Mouse (Mus musculus) heart, adult 10 weeks (tissue): Measurements from ENCODE around the gene Brms1l. TPM values are rescaled to one million over a fixed set of nuclear protein-coding genes. Genes with fewer than 3 reads are reported as not detected.

Experiments used
- polyA plus RNA-seq: library from polyadenylated mRNA; stranded (reverse); fragments of 350-450 nt; fragmentation: Illumina TruSeq; extraction: RNeasy Lipid Tissue Mini Kit (QIAGEN cat#74804); gene quantifications from one replicate; pipeline ENCODE4 v1.2.3, GENCODE M21; 2014; ENCODE audit warnings: low read depth, low replicate concordance

The Brms1l gene
- polyA plus RNA-seq, result 18.2 TPM

DNA sequence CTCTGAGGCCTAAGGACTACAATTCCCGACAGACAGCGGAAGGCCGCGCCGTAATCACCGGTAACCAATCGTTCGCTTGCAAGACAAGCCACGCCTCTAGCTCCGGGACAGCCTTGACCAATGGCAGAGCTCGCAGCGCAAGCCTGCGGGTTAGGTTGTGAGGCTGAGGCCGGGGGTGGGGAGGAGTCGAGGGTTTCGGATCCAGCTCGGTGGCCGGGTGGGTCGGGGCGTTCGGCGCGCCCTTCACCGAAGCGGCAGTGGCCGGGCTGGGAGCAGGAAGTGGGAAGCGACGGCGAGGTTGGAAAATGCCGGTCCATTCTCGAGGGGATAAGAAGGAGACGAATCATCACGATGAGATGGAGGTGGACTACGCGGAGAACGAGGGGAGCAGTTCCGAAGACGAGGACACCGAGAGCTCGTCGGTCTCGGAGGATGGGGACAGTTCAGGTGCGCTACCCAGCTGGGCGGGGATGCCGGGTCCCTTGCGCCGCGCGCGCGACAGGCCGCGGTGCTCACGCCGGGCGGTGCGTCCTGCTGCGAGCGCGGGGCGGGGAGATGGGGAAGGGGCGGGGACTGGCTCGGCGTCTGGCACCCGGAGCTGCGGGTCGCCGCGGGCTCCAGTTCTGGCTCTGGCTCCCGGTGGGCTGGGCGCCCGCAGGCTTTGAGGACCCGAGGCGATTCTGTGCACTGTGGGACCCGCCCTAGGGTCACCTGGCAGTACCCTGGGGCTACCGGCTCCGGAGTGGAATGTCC, at the start of gene Brms1l:
Gene Brms1l, plus strand, starts transcription at position 126 of the 753 bp plus-strand sequence.

DNA sequence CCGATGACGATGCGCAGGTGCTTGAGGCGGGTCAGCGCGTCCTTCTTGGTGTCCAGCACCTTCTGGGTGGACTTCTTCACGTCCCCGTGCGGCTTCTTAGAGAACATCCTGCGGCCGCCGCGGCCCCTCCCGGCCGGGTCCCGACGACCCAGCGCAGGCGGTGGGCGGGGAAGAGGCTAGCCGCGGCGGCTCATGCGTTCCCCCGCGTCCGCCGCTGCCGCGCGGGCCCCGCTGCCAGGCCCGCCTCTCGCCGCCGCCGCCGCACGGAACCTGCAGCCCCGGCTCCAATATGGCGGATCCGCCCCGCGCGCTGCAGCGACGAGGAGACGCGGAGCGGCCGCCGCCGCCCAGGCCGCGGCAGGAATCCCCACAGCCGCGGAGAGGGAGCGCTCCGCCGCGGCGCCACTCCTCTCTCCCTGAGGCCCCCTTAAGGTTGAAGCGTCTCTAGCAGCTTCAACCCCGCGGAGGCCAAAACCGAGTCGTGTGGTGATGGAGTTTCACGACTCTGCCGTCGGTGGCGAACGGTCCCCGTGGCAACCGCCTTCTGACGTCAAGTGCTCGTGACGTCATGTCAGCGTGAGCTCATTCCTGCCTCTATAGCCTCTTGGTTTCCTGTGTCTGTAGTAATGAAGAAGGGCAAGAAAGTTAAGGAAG, 15.3 kb upstream of the Brms1l start, which contains the start of gene Ralgapa1:
Gene Ralgapa1, minus strand, starts transcription at position 507 of the 654 bp plus-strand sequence.

Other genes starting within 250 kb of the Brms1l start
- not detected for gene Insm2, start 236.9 kb upstream of the Brms1l start, polyA plus RNA-seq
- gene Ralgapa1, start 15.2 kb upstream of the Brms1l start, polyA plus RNA-seq, result 46.3 TPM